Mouse (Mus musculus) embryonic facial prominence, embryonic 14.5 days (tissue): ENCODE results near the gene Tpm4. TPM values are rescaled to one million over a fixed set of nuclear protein-coding genes. Genes with fewer than 3 reads are reported as not detected.

Source experiments
- ATAC-seq: fragments of 200-750 bp; cut with Nextera tagmentation; 2 replicates; pipeline ENCODE4 v1.8.0; 2017; ENCODE audit warnings: low read depth, moderate number of reproducible peaks, moderate TSS enrichment
- DNase-seq: peaks from one replicate; pipeline ENCODE4 v3.0.0-alpha.2; 2015; ENCODE audit warnings: low spot score
- H3K27ac ChIP-seq: fragments of 300-500 bp; sonication (generic); replicated peaks from 2 replicates; pipeline ENCODE4 v1.5.1; 2014; ENCODE audit warnings: low read depth, mild to moderate bottlenecking, low read length, moderate library complexity
- H3K27me3 ChIP-seq: fragments of 300-500 bp; sonication (generic); replicated peaks from 2 replicates; pipeline ENCODE4 v1.6.1; 2014; ENCODE audit warnings: low read length; ENCODE audit not compliant: control insufficient read depth, insufficient read depth
- H3K36me3 ChIP-seq: fragments of 300-500 bp; sonication (generic); 2 replicates; pipeline ENCODE4 v1.6.1; 2014; ENCODE audit warnings: low read length, mixed read lengths; ENCODE audit not compliant: control insufficient read depth, insufficient read depth
- H3K4me1 ChIP-seq: fragments of 300-500 bp; sonication (generic); 2 replicates; pipeline ENCODE4 v1.6.1; 2014; ENCODE audit warnings: antibody characterized with exemption, low read length; ENCODE audit not compliant: control insufficient read depth, insufficient read depth
- H3K4me2 ChIP-seq: fragments of 300-500 bp; sonication (generic); 2 replicates; pipeline ENCODE4 v1.6.1; 2014; ENCODE audit warnings: low read depth, mild to moderate bottlenecking, low read length, moderate library complexity, mixed read lengths
- H3K4me3 ChIP-seq: fragments of 300-500 bp; sonication (generic); 2 replicates; pipeline ENCODE4 v1.5.1; 2014; ENCODE audit warnings: low read depth, mild to moderate bottlenecking, low read length
- H3K9ac ChIP-seq: fragments of 300-500 bp; sonication (generic); 2 replicates; pipeline ENCODE4 v1.6.1; 2014; ENCODE audit warnings: low read depth, mild to moderate bottlenecking, low read length, moderate library complexity, mixed read lengths
- H3K9me3 ChIP-seq: fragments of 300-500 bp; sonication (generic); 2 replicates; pipeline ENCODE4 v1.6.1; 2016; ENCODE audit warnings: low read length; ENCODE audit not compliant: control insufficient read depth
- WGBS: fragments of 180-500 bp; shearing (Covaris S2); extraction: QIAGEN DNeasy Blood & Tissue Kit; methylation state at CpG from one replicate; pipeline ENCODE4 v1.1.7; 2014; 5-methylcytosine and 5-hydroxymethylcytosine counted together
- polyA plus RNA-seq: library from polyadenylated mRNA; unstranded; fragments of >200 nt; fragmentation: Nextera tagmentation; extraction: Ambion mirVana; gene quantifications from 2 replicates; pipeline ENCODE4 v1.2.1, GENCODE M21; 2014

Tpm4 gene
- polyA plus RNA-seq, 1 experiment from 2014 or later, result 572 TPM

- no peak within 1 kb of the TSS for H3K4me2 ChIP-seq
- H3K4me1 ChIP-seq, result no peaks in the 10 kb centered on the region
These were observed 54.8 kb downstream of the Tpm4 start, which contains the start of gene Hsh2d for GRCm38 (mm10) chr8:72189417-72190214. Gene Hsh2d, plus strand, starts transcription at chr8:72189638.

DNA sequence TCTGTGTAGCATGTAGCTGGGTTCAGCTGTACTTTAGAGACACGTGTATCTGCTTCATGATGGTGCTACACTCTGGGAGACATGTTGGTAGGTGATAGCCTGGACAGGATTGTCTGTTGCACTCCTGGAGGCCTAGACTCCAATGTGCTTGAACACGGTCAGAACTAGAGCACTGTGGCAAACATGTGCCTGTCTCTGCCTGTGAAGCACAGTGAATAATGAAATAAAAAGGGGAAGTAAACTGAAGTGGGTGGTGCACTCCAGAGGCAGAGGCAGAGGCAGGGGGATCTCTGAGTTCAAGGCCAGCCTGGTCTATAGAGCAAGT lies 55.4 kb downstream of the Tpm4 start:
- Histone ChIP-seq H3K27me3 (no peaks in the 10 kb centered on the region), H3K4me2 (no peak overlapping the region), H3K4me1 (no peaks in the 10 kb centered on the region), H3K27ac (0 out of 2 replicates have a peak overlapping the region, but pooled peaks have one; percentile 28), H3K36me3 (no peaks in the 10 kb centered on the region), H3K9me3 (no peaks in the 10 kb centered on the region), H3K9ac (no peak overlapping the region), H3K4me3 (no peak overlapping the region)
- WGBS, result 75% methylated on average over 2 of the region's 2 CpGs
- DNase-seq, result no peak
- ATAC-seq, result no peak

More at GRCm38 (mm10) chr8:72189417-72190214, 54.8 kb downstream of the Tpm4 start, which contains the start of gene Hsh2d:
- Histone ChIP-seq H3K9me3 (no peaks in the 10 kb centered on the region), H3K27me3 (no peaks in the 10 kb centered on the region), H3K36me3 (no peaks in the 10 kb centered on the region), H3K4me3 (no peak within 1 kb of the TSS), H3K9ac (no peak within 1 kb of the TSS), H3K27ac (0 out of 2 replicates have a peak within 1 kb of the TSS, but pooled peaks have one; percentile 28)
- no peak for ATAC-seq
- 62% methylated on average over 12 of the region's 12 CpGs for WGBS
- DNase-seq, result peak; percentile 45

DNA sequence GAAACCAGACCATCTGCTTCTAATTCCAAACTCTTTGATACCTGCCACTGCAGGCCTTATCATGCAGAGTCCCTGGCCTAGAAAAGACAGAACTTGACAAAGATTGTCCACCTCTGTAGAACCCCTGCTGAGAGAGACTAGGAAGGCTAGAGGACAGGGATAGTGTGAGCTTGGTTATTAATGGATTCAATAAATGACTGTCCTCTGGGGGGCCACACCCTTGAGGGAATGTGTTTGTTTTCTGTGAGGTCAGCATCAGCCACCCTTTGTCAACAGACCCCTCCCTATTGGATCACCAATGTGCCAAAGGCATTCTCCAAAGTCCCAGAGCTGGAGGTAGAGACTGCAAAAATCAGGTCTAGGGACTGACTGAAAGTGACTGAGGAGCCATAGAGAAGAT lies 57.3 kb downstream of the Tpm4 start:
- Histone ChIP-seq H3K4me1 (no peaks in the 10 kb centered on the region), H3K27ac (no peak overlapping the region), H3K9me3 (no peaks in the 10 kb centered on the region), H3K27me3 (no peaks in the 10 kb centered on the region), H3K4me3 (no peak overlapping the region), H3K4me2 (no peak overlapping the region), H3K9ac (no peak overlapping the region), H3K36me3 (no peaks in the 10 kb centered on the region)
- DNase-seq, result no peak
- ATAC-seq, result no peak

- Histone ChIP-seq H3K4me2 (no peak overlapping the region), H3K4me3 (no peak overlapping the region), H3K4me1 (no peaks in the 10 kb centered on the region), H3K36me3 (no peaks in the 10 kb centered on the region), H3K27ac (no peak overlapping the region), H3K9ac (no peak overlapping the region), H3K27me3 (no peaks in the 10 kb centered on the region), H3K9me3 (peaks cover 17% of the 10 kb centered on the region)
- DNase-seq (no peak), ATAC-seq (no peak)
- WGBS, result 60% methylated on average over 8 of the region's 8 CpGs
These were observed 63.2 kb downstream of the Tpm4 start for GRCm38 (mm10) chr8:72197997-72198396.

Other genes with a start within 250 kb of the Tpm4 start
- gene Zfp882, start 226.4 kb upstream of the Tpm4 start, polyA plus RNA-seq, result 3.9 and 5.1 TPM in 2 replicates
- gene Zfp617, start 226.3 kb upstream of the Tpm4 start, polyA plus RNA-seq, result 18.7 and 20.6 TPM in 2 replicates
- gene Zfp961, start 183.9 kb upstream of the Tpm4 start, polyA plus RNA-seq, result 16.2 and 16.7 TPM in 2 replicates
- gene Cyp4f18, start 125.3 kb upstream of the Tpm4 start, polyA plus RNA-seq, result 1.0 and 1.7 TPM in 2 replicates
- gene Olfr372, start 93.8 kb upstream of the Tpm4 start, polyA plus RNA-seq, result not detected in 2 replicates
- not detected in 2 replicates for gene Olfr373, start 51.8 kb upstream of the Tpm4 start, polyA plus RNA-seq
- gene Olfr374, start 27.9 kb upstream of the Tpm4 start, polyA plus RNA-seq, result 0.03 and 0.17 TPM in 2 replicates
- 75.2 and 85.1 TPM in 2 replicates for gene Rab8a, start 26.2 kb downstream of the Tpm4 start, polyA plus RNA-seq
- gene Hsh2d, start 54.7 kb downstream of the Tpm4 start, polyA plus RNA-seq, result 0.08 TPM in 1 of 2 replicates, not detected in the other
- 0.39 TPM in 1 of 2 replicates, not detected in the other for gene Cib3, start 77.9 kb downstream of the Tpm4 start, polyA plus RNA-seq
- not detected in 2 replicates for gene Gm11034, start 78.7 kb downstream of the Tpm4 start, polyA plus RNA-seq
- gene Fam32a, start 84.8 kb downstream of the Tpm4 start, polyA plus RNA-seq, result 57.6 and 59.0 TPM in 2 replicates
- 85.2 and 107 TPM in 2 replicates for gene Ap1m1, start 105.0 kb downstream of the Tpm4 start, polyA plus RNA-seq
- 23.1 and 26.5 TPM in 2 replicates for gene Gm10282, start 170.3 kb downstream of the Tpm4 start, polyA plus RNA-seq
- 19.9 and 22.1 TPM in 2 replicates for gene Klf2, start 184.1 kb downstream of the Tpm4 start, polyA plus RNA-seq